Mouse (Mus musculus) kidney, embryonic 16.5 days (tissue): ENCODE measurements around the gene Errfi1. TPM values are rescaled to one million over a fixed set of nuclear protein-coding genes. Genes with fewer than 3 reads are reported as not detected.
A peak's percentile ranks its signal among the peaks of the same experiment; 100 is the strongest.
"Not testable (repeated sequence)": the region's sequence is repeated elsewhere in the genome, so short reads cannot be mapped to it uniquely, and the experiment has no call there.

Experiments
- ATAC-seq: fragments of 200-750 bp; cut with Nextera tagmentation; 2 replicates; pipeline ENCODE4 v1.8.0; 2017; ENCODE audit warnings: moderate TSS enrichment; ENCODE audit not compliant: low FRiP score, low TSS enrichment
- H3K27ac ChIP-seq: fragments of 300-500 bp; sonication (generic); 2 replicates; pipeline ENCODE4 v1.5.1; 2014; ENCODE audit warnings: low read length
- H3K27me3 ChIP-seq: fragments of 300-500 bp; sonication (generic); 2 replicates; pipeline ENCODE4 v1.6.1; 2014; ENCODE audit warnings: low read length, control low read depth, mixed read lengths; ENCODE audit not compliant: insufficient read depth
- H3K36me3 ChIP-seq: fragments of 300-500 bp; sonication (generic); 2 replicates; pipeline ENCODE4 v1.6.1; 2014; ENCODE audit warnings: low read length, control low read depth, mixed read lengths; ENCODE audit not compliant: insufficient read depth
- H3K4me1 ChIP-seq: fragments of 300-500 bp; sonication (generic); 2 replicates; pipeline ENCODE4 v1.6.1; 2014; ENCODE audit warnings: low read length, control low read depth, mixed read lengths; ENCODE audit not compliant: insufficient read depth
- H3K4me2 ChIP-seq: fragments of 300-500 bp; sonication (generic); replicated peaks from 2 replicates; pipeline ENCODE4 v1.6.1; 2014; ENCODE audit warnings: low read depth, low read length
- H3K4me3 ChIP-seq: fragments of 300-500 bp; sonication (generic); 2 replicates; pipeline ENCODE4 v1.5.1; 2014; ENCODE audit warnings: mild to moderate bottlenecking, low read length
- H3K9ac ChIP-seq: fragments of 300-500 bp; sonication (generic); replicated peaks from 2 replicates; pipeline ENCODE4 v1.6.1; 2014; ENCODE audit warnings: low read length
- H3K9me3 ChIP-seq: fragments of 300-500 bp; sonication (generic); 2 replicates; pipeline ENCODE4 v1.6.1; 2016; ENCODE audit warnings: low read length, control low read depth
- WGBS: fragments of 180-500 bp; shearing (Covaris S2); extraction: QIAGEN DNeasy Blood & Tissue Kit; methylation state at CpG from one replicate; pipeline ENCODE4 v1.1.7; 2014; 5-methylcytosine and 5-hydroxymethylcytosine counted together
- polyA plus RNA-seq: library from polyadenylated mRNA; unstranded; fragments of >200 nt; fragmentation: Nextera tagmentation; extraction: Ambion mirVana; gene quantifications from 2 replicates; pipeline ENCODE4 v1.2.1, GENCODE M21; 2015

The Errfi1 gene
- polyA plus RNA-seq, 1 experiment from 2014 or later, result 33.4 TPM

DNA sequence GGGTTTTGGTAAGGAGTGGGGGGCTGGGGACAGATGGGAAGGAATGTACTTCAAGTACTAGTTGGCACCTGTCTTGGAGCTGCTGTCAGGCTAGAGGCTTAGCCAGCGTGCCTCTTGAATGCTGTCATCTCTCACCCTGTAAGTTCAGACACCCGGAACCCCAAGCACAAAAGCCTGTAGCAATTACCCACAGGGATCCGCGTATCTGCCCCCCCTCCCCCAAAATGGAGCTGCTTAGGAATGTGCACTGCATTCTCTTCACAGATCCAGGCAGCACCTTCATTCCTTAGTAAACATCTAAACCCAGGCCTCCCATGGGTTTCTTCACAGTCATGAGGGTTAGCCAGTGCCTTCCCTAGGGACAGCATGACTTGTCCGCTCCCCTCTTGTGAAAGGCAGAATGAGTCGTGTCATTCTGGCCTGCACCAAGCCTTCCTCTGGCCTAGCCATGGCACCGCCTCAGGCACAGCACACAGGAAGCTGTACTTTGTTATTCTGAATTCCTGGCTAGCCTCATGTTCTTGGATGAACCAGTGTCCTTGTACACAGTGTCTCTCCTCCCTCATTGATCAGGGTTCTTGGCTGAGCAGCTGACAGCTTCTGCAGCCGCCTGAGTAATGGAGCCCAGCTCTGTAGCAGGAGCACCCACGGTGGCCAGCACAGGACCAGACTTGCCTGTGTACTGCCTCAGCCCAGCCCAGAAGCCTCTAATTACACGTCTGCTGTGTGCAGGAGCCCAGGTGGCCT is 17.8 kb downstream of the Errfi1 start:
- no peak overlapping the region for H3K4me3 ChIP-seq
- peaks cover 13% of the 10 kb centered on the region for H3K36me3 ChIP-seq
- peak; percentile 62 for ATAC-seq
- WGBS, result 40% methylated on average over 10 of the region's 10 CpGs
- H3K4me2 ChIP-seq, result no peak overlapping the region
- H3K9me3 ChIP-seq, result no peaks in the 10 kb centered on the region
- H3K9ac ChIP-seq, result peak overlapping the region; percentile 32; the same call in 1 of the 2 replicates
- peak overlapping the region; percentile 23 for H3K27ac ChIP-seq
- no peaks in the 10 kb centered on the region for H3K27me3 ChIP-seq
- H3K4me1 ChIP-seq, result peaks cover 35% of the 10 kb centered on the region

DNA sequence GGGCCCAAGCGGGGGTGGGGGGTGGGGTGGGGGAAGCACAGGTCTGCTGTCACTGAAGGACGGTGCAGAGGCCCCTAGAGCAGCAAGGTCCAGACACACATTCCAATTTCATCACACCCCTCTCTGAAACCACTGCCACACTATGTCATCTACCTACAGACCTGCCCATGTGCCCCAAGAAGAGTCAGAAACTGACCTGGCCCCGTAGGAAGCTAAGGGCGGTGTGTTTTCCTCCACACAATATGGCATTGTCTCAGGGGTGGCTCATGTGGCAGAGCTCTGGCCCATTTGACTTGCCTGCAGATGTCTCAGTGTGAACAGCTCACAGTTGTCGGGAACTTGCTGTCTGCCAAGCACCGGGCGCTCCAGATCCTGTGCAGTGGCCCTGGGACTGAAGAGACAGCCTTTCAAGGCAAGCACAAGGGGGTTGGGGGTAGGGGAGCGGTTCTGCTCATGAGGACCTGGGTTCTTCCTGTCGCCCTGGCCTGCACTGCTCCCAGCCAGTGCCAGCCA is 18.5 kb downstream of the Errfi1 start:
- H3K27me3 ChIP-seq, result no peaks in the 10 kb centered on the region
- H3K4me1 ChIP-seq, result peaks cover 35% of the 10 kb centered on the region
- no peak overlapping the region for H3K4me2 ChIP-seq
- WGBS, result 32% methylated on average over 9 of the region's 9 CpGs
- peak overlapping the region; percentile 23 for H3K27ac ChIP-seq
- no peaks in the 10 kb centered on the region for H3K9me3 ChIP-seq
- H3K9ac ChIP-seq, result no peak overlapping the region; the same call in 1 of the 2 replicates
- H3K4me3 ChIP-seq, result no peak overlapping the region
- H3K36me3 ChIP-seq, result peaks cover 7% of the 10 kb centered on the region; the same call in 1 of the 2 replicates
- peak; percentile 33 for ATAC-seq

DNA sequence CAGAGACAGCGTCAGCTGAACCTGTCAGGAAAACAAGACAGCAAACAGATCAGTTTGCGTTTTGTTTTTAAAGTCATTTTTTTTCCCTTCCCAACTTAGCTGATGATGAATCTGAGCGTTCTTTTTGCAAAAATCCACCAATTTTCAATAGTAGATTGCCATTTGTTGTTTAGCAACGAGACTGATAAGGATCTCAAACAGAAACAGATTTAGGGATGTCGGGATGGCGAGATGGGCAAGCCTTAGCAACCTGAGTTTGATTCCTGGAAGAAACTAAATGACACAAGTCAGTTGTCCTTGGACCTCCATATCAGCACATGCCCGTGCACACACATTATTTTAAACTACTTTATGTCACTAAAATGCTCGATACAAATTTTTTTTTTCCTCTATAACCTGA is 19.0 kb downstream of the Errfi1 start:
- peaks cover 3% of the 10 kb centered on the region; the same call in 1 of the 2 replicates for H3K36me3 ChIP-seq
- H3K27ac ChIP-seq, result 0 out of 2 replicates have a peak overlapping the region, but pooled peaks have one; percentile 23
- WGBS, result 63% methylated on average over 8 of the region's 8 CpGs
- H3K9ac ChIP-seq, result no peak overlapping the region
- peaks cover 35% of the 10 kb centered on the region for H3K4me1 ChIP-seq
- H3K4me3 ChIP-seq, result no peak overlapping the region
- H3K4me2 ChIP-seq, result no peak overlapping the region
- H3K27me3 ChIP-seq, result no peaks in the 10 kb centered on the region
- H3K9me3 ChIP-seq, result no peaks in the 10 kb centered on the region
- no peak for ATAC-seq

DNA sequence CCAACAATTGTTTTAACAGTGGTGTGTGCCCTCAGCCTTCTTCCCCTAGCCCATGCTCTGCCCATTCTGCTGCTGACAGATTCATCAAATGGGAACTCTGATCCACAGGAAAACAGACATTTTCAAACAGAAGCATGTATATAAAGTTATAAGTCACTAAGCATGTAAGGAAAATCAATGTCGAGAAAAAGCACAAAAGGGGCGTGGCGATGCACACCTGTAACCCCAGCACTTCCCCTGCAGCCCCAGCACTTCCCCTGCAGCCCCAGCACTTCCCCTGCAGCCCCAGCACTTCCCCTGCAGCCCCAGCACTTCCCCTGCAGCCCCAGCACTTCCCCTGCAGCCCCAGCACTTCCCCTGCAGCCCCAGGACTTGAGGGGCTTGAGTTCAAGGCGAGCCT is 20.7 kb downstream of the Errfi1 start:
- H3K27me3 ChIP-seq, result not testable (repeated sequence)

DNA sequence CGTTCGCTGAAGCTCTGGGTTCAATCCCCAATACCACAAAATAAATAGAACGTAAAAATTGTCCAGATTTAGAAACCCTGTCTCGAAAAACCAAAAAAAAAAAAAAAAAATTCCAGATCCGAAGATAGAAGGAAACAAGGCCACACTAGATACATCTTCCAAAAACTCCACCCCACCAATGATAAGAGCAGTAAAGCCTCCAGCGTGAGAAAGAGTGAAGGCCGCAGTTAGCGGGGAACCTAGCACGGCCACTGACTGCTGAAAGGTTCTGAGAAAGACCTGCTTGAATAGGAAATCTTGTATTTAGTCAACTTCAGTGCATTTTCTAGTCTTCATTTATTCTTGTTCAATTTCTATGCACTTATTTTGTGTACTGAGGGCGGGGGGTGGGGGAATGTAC is 21.7 kb downstream of the Errfi1 start:
- no peak for ATAC-seq
- Histone ChIP-seq H3K9ac (no peak overlapping the region), H3K27me3 (no peaks in the 10 kb centered on the region), H3K36me3 (no peaks in the 10 kb centered on the region), H3K27ac (no peak overlapping the region), H3K9me3 (peaks cover 25% of the 10 kb centered on the region), H3K4me2 (no peak overlapping the region), H3K4me3 (no peak overlapping the region), H3K4me1 (peaks cover 22% of the 10 kb centered on the region)
- 84% methylated on average over 10 of the region's 10 CpGs for WGBS

More for the DNA sequence above, 20.7 kb downstream of the Errfi1 start:
- not testable (repeated sequence) for ATAC-seq, H3K9ac ChIP-seq, H3K4me3 ChIP-seq, H3K4me2 ChIP-seq, H3K27ac ChIP-seq, H3K36me3 ChIP-seq
- Histone ChIP-seq H3K9me3 (peaks cover 15% of the 10 kb centered on the region), H3K4me1 (peaks cover 32% of the 10 kb centered on the region)
- WGBS, result 63% methylated on average over 4 of the region's 4 CpGs

DNA sequence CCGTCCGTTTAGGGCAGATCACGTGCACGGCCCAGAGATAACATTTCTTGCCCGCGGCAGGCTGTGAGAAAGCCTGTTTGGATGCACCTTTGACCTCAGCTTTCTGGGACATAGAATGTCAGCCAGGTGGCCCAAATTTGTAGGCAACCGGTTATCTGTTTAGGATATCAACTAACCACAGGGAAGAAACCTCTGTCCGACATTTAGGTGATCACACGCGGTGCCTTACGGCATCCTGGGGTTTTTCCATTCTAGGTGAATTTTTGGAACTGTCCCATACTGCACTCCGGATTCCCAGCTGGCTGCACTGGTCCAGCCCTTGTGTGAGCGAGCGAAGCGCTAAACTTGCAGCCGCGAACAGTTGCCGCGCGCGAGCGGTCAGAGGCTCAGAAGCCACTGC is 25.9 kb downstream of the Errfi1 start:
- Histone ChIP-seq H3K4me1 (no peaks in the 10 kb centered on the region), H3K4me2 (no peak overlapping the region), H3K9ac (no peak overlapping the region), H3K9me3 (peaks cover 25% of the 10 kb centered on the region), H3K36me3 (no peaks in the 10 kb centered on the region), H3K27me3 (no peaks in the 10 kb centered on the region), H3K27ac (no peak overlapping the region), H3K4me3 (no peak overlapping the region)
- WGBS, result 94% methylated on average over 22 of the region's 22 CpGs
- ATAC-seq, result no peak

DNA sequence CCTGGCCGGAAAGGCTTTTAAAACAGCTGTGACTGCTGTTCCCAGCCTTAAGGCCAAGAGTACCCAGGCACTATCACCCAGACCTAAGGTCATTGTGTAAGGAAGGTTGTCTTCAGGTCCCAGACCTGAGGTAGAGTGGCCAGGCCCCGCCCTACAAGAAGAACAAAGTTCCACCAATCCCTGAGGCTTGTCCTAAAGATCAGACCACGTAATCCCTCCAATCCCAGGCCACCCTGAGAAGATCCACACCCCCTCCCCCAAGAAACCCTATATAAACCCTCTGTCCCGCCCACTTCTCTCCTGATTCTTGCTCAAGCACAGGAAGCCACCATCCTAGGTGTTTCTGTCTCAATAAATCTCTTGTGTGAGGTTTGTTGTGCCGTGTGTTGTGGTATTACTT is 26.6 kb downstream of the Errfi1 start:
- H3K27me3 ChIP-seq, result no peaks in the 10 kb centered on the region
- H3K4me3 ChIP-seq, result no peak overlapping the region
- peaks cover 25% of the 10 kb centered on the region for H3K9me3 ChIP-seq
- no peak for ATAC-seq
- H3K27ac ChIP-seq, result no peak overlapping the region
- H3K4me2 ChIP-seq, result no peak overlapping the region
- H3K36me3 ChIP-seq, result no peaks in the 10 kb centered on the region
- WGBS, result 90% methylated on average over 5 of the region's 5 CpGs
- H3K9ac ChIP-seq, result no peak overlapping the region
- H3K4me1 ChIP-seq, result no peaks in the 10 kb centered on the region

DNA sequence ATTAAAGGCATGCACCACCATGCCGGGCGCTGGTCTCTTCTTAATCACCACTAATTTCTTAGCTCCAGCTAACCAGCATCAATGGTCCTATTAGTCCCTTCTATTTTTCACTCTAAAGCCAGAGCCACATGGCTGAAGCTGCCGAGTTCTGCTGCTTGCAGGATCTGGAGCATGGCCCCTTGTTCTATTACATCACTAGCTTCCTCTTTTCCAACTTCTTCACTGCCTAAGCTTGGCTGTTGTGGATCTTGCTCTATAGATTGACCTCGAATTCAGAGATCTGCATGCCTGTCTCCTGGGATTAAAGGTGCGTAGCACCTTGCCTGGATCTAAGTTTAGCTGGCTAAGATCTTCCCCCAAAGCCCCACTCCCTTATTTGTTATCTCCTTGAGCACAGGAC is 28.9 kb downstream of the Errfi1 start:
- Histone ChIP-seq H3K27ac (no peak overlapping the region), H3K4me3 (no peak overlapping the region), H3K27me3 (no peaks in the 10 kb centered on the region), H3K4me2 (no peak overlapping the region), H3K36me3 (no peaks in the 10 kb centered on the region), H3K4me1 (no peaks in the 10 kb centered on the region), H3K9ac (no peak overlapping the region), H3K9me3 (peaks cover 25% of the 10 kb centered on the region)
- ATAC-seq, result no peak
- 87% methylated on average over 5 of the region's 5 CpGs for WGBS

DNA sequence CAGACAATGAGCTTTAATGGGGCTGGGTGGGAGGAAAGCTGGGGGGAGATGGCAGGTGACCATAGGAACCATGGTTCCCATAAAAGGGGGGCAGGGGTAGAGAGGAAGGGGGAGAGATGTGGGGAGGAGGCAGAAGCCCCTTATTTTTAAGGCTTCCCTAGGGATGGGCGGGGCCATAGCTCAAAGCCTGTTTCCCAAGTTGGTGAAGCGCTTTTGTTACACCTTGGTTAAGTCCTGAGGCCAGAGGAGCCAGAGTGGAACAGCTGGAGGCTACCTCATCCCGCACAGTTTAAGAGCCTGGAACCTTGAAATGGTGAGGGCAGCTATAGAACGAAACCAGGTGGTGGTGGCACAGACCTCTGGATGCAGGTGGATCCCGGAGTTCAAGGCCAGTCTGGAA is 34.2 kb downstream of the Errfi1 start:
- Histone ChIP-seq H3K9me3 (no peaks in the 10 kb centered on the region), H3K9ac (no peak overlapping the region), H3K4me1 (peaks cover 26% of the 10 kb centered on the region), H3K4me3 (no peak overlapping the region), H3K36me3 (no peaks in the 10 kb centered on the region), H3K27ac (no peak overlapping the region), H3K4me2 (no peak overlapping the region), H3K27me3 (no peaks in the 10 kb centered on the region)
- ATAC-seq, result no peak; the same call in 1 of the 2 replicates
- WGBS, result 66% methylated on average over 5 of the region's 5 CpGs

DNA sequence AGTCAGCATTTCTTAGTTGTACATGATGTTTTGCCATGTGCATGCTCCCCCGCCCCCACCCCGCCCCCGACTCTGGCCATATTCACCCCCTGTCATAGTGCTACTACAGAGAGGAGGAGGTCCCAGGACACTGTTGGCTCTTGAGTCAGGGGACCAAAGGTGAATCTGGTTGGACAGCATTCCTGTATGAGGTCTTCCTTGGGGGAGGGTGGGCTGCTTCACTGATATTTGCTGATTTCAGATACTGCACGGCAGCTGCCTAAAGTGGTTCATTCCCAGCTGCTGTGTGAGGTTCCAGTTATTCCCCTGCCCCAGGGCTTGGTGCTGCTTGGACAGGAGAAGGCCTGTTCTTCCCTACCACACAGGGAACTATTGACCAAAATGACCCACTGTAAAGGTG is 34.8 kb downstream of the Errfi1 start:
- 71% methylated on average over 4 of the region's 4 CpGs for WGBS
- Histone ChIP-seq H3K36me3 (no peaks in the 10 kb centered on the region), H3K9ac (no peak overlapping the region), H3K4me2 (no peak overlapping the region), H3K27ac (no peak overlapping the region), H3K4me3 (no peak overlapping the region), H3K9me3 (no peaks in the 10 kb centered on the region), H3K4me1 (peaks cover 26% of the 10 kb centered on the region), H3K27me3 (no peaks in the 10 kb centered on the region)
- ATAC-seq, result no peak
